Mouse (Mus musculus): ENCODE results near the gene Ppp1r12a. TPM values are rescaled to one million over a fixed set of nuclear protein-coding genes. Genes with fewer than 3 reads are reported as not detected.

Ppp1r12a gene
- total and polyA plus RNA-seq, 3 experiments: 15.1 to 168 (median 166) TPM

- no peaks in the 10 kb centered on the region for H3K4me1 ChIP-seq (ENCODE audit: insufficient read depth, low read depth, low read length)
- peaks cover 3% of the 10 kb centered on the region; the same call in 1 of the 2 replicates for H3K27me3 ChIP-seq (ENCODE audit: insufficient read depth, low read length)
- ATAC-seq (ENCODE audit: extremely low read depth, insufficient number of reproducible peaks, low FRiP score, poor library complexity, severe bottlenecking) (no peak), DNase-seq (ENCODE audit: low spot score) (no peak)
- H3K9me3 ChIP-seq (replicated peaks): no peaks in the 10 kb centered on the region
- H3K36me3 ChIP-seq (replicated peaks): no peaks in the 10 kb centered on the region
- TF ChIP-seq GATA1 (IDR thresholded peaks at IDR 0.05; ENCODE audit: borderline replicate concordance, low read length) (no peak), CTCF (IDR thresholded peaks at IDR 0.05; ENCODE audit: low read depth, low read length) (no peak), POLR2AphosphoS5 (IDR thresholded peaks at IDR 0.05; ENCODE audit: insufficient replicate concordance, low read depth, low read length) (no peak), TAL1 (conservative IDR thresholded peaks at IDR 0.05; ENCODE audit: low read depth, low read length) (no peak), GATA2 (IDR thresholded peaks at IDR 0.05; ENCODE audit: borderline replicate concordance, low read depth, low read length) (no peak)
- H3K4me3 ChIP-seq (ENCODE audit: low read depth, low read length): no peak overlapping the region
These were observed 32.8 kb upstream of the Ppp1r12a start for GRCm38 (mm10) chr10:108129167-108129566.

GRCm38 (mm10) chr10:108131858-108132257 lies 30.1 kb upstream of the Ppp1r12a start:
- no peaks in the 10 kb centered on the region for H3K9me3 ChIP-seq (replicated peaks)
- DNase-seq (ENCODE audit: low spot score): no peak
- H3K36me3 ChIP-seq (replicated peaks): no peaks in the 10 kb centered on the region
- H3K27me3 ChIP-seq (ENCODE audit: insufficient read depth, low read length): peaks cover 3% of the 10 kb centered on the region; the same call in 1 of the 2 replicates
- H3K4me1 ChIP-seq (ENCODE audit: insufficient read depth, low read depth, low read length): no peaks in the 10 kb centered on the region
- no peak for TF ChIP-seq GATA1 (IDR thresholded peaks at IDR 0.05; ENCODE audit: borderline replicate concordance, low read length)
- TF ChIP-seq TAL1 (conservative IDR thresholded peaks at IDR 0.05; ENCODE audit: low read depth, low read length): no peak
- no peak for TF ChIP-seq CTCF (IDR thresholded peaks at IDR 0.05; ENCODE audit: low read depth, low read length)
- no peak for TF ChIP-seq GATA2 (IDR thresholded peaks at IDR 0.05; ENCODE audit: borderline replicate concordance, low read depth, low read length)
- TF ChIP-seq POLR2AphosphoS5 (IDR thresholded peaks at IDR 0.05; ENCODE audit: insufficient replicate concordance, low read depth, low read length): no peak
- no peak for ATAC-seq (ENCODE audit: extremely low read depth, insufficient number of reproducible peaks, low FRiP score, poor library complexity, severe bottlenecking)
- no peak overlapping the region for H3K4me3 ChIP-seq (ENCODE audit: low read depth, low read length)

GRCm38 (mm10) chr10:108133253-108133652 lies 28.7 kb upstream of the Ppp1r12a start:
- H3K9me3 ChIP-seq (replicated peaks): no peaks in the 10 kb centered on the region
- no peak overlapping the region for H3K4me3 ChIP-seq (ENCODE audit: low read depth, low read length)
- TF ChIP-seq TAL1 (conservative IDR thresholded peaks at IDR 0.05; ENCODE audit: low read depth, low read length) (no peak), GATA2 (IDR thresholded peaks at IDR 0.05; ENCODE audit: borderline replicate concordance, low read depth, low read length) (no peak), POLR2AphosphoS5 (IDR thresholded peaks at IDR 0.05; ENCODE audit: insufficient replicate concordance, low read depth, low read length) (no peak), GATA1 (IDR thresholded peaks at IDR 0.05; ENCODE audit: borderline replicate concordance, low read length) (no peak), CTCF (IDR thresholded peaks at IDR 0.05; ENCODE audit: low read depth, low read length) (no peak)
- H3K36me3 ChIP-seq (replicated peaks): no peaks in the 10 kb centered on the region
- no peak for DNase-seq (ENCODE audit: low spot score)
- no peak for ATAC-seq (ENCODE audit: extremely low read depth, insufficient number of reproducible peaks, low FRiP score, poor library complexity, severe bottlenecking)
- H3K4me1 ChIP-seq (ENCODE audit: insufficient read depth, low read depth, low read length): no peaks in the 10 kb centered on the region
- no peaks in the 10 kb centered on the region; the same call in 1 of the 2 replicates for H3K27me3 ChIP-seq (ENCODE audit: insufficient read depth, low read length)

GRCm38 (mm10) chr10:108133745-108134144 lies 28.2 kb upstream of the Ppp1r12a start:
- no peak for ATAC-seq (ENCODE audit: extremely low read depth, insufficient number of reproducible peaks, low FRiP score, poor library complexity, severe bottlenecking)
- H3K27me3 ChIP-seq (ENCODE audit: insufficient read depth, low read length): no peaks in the 10 kb centered on the region; the same call in 1 of the 2 replicates
- no peaks in the 10 kb centered on the region for H3K9me3 ChIP-seq (replicated peaks)
- H3K4me1 ChIP-seq (ENCODE audit: insufficient read depth, low read depth, low read length): no peaks in the 10 kb centered on the region
- DNase-seq (ENCODE audit: low spot score): no peak
- H3K4me3 ChIP-seq (ENCODE audit: low read depth, low read length): no peak overlapping the region
- TF ChIP-seq CTCF (IDR thresholded peaks at IDR 0.05; ENCODE audit: low read depth, low read length) (no peak), POLR2AphosphoS5 (IDR thresholded peaks at IDR 0.05; ENCODE audit: insufficient replicate concordance, low read depth, low read length) (no peak), GATA2 (IDR thresholded peaks at IDR 0.05; ENCODE audit: borderline replicate concordance, low read depth, low read length) (no peak), GATA1 (IDR thresholded peaks at IDR 0.05; ENCODE audit: borderline replicate concordance, low read length) (no peak), TAL1 (conservative IDR thresholded peaks at IDR 0.05; ENCODE audit: low read depth, low read length) (no peak)
- no peaks in the 10 kb centered on the region for H3K36me3 ChIP-seq (replicated peaks)

- H3K9me3 ChIP-seq (replicated peaks): no peaks in the 10 kb centered on the region
- no peak overlapping the region for H3K4me3 ChIP-seq (ENCODE audit: low read depth, low read length)
- DNase-seq (ENCODE audit: low spot score): no peak
- no peak for TF ChIP-seq GATA1 (IDR thresholded peaks at IDR 0.05; ENCODE audit: borderline replicate concordance, low read length)
- TF ChIP-seq POLR2AphosphoS5 (IDR thresholded peaks at IDR 0.05; ENCODE audit: insufficient replicate concordance, low read depth, low read length): no peak
- no peak for TF ChIP-seq CTCF (IDR thresholded peaks at IDR 0.05; ENCODE audit: low read depth, low read length)
- TF ChIP-seq GATA2 (IDR thresholded peaks at IDR 0.05; ENCODE audit: borderline replicate concordance, low read depth, low read length): no peak
- no peak for TF ChIP-seq TAL1 (conservative IDR thresholded peaks at IDR 0.05; ENCODE audit: low read depth, low read length)
- H3K36me3 ChIP-seq (replicated peaks): no peaks in the 10 kb centered on the region
- H3K27me3 ChIP-seq (ENCODE audit: insufficient read depth, low read length): no peaks in the 10 kb centered on the region; the same call in 1 of the 2 replicates
- no peak for ATAC-seq (ENCODE audit: extremely low read depth, insufficient number of reproducible peaks, low FRiP score, poor library complexity, severe bottlenecking)
- no peaks in the 10 kb centered on the region for H3K4me1 ChIP-seq (ENCODE audit: insufficient read depth, low read depth, low read length)
These were observed 23.6 kb upstream of the Ppp1r12a start for GRCm38 (mm10) chr10:108138347-108138746.

GRCm38 (mm10) chr10:108139788-108140187 lies 22.2 kb upstream of the Ppp1r12a start:
- Histone ChIP-seq H3K9me3 (replicated peaks) (no peaks in the 10 kb centered on the region), H3K36me3 (replicated peaks) (no peaks in the 10 kb centered on the region), H3K4me1 (ENCODE audit: insufficient read depth, low read depth, low read length) (no peaks in the 10 kb centered on the region), H3K27me3 (ENCODE audit: insufficient read depth, low read length) (peaks cover 5% of the 10 kb centered on the region; the same call in 1 of the 2 replicates), H3K4me3 (ENCODE audit: low read depth, low read length) (no peak overlapping the region)
- ATAC-seq (ENCODE audit: extremely low read depth, insufficient number of reproducible peaks, low FRiP score, poor library complexity, severe bottlenecking) (no peak), DNase-seq (ENCODE audit: low spot score) (no peak)
- TF ChIP-seq GATA2 (IDR thresholded peaks at IDR 0.05; ENCODE audit: borderline replicate concordance, low read depth, low read length): no peak
- TF ChIP-seq CTCF (IDR thresholded peaks at IDR 0.05; ENCODE audit: low read depth, low read length): no peak
- TF ChIP-seq POLR2AphosphoS5 (IDR thresholded peaks at IDR 0.05; ENCODE audit: insufficient replicate concordance, low read depth, low read length): no peak
- no peak for TF ChIP-seq TAL1 (conservative IDR thresholded peaks at IDR 0.05; ENCODE audit: low read depth, low read length)
- no peak for TF ChIP-seq GATA1 (IDR thresholded peaks at IDR 0.05; ENCODE audit: borderline replicate concordance, low read length)

Data from G1E (cell line).